Mouse (Mus musculus) CH12.LX (cell line): ENCODE results near the gene Nup210. TPM values are rescaled to one million over a fixed set of nuclear protein-coding genes. Genes with fewer than 3 reads are reported as not detected.

ENCODE experiments used
- DNase-seq: peaks from one replicate; pipeline ENCODE4 v3.0.0-alpha.2; 2013; ENCODE audit errors: extremely low read depth
- H3K27ac ChIP-seq: 2 replicates; pipeline ENCODE4 v1.5.1; 2012; ENCODE audit warnings: low read depth, mild to moderate bottlenecking, control low read depth, moderate library complexity; ENCODE audit not compliant: insufficient read depth
- H3K27me3 ChIP-seq: replicated peaks from 2 replicates; pipeline ENCODE3; 2012; ENCODE audit warnings: inconsistent platforms
- H3K36me3 ChIP-seq, 2 experiments: replicated peaks in 1 of 2; 2 replicates each; pipeline versions ENCODE3 to v1.6.1; 2012; ENCODE audit warnings: inconsistent platforms in 1 of 2, low read length in 1 of 2, mild to moderate bottlenecking in 1 of 2, mixed read lengths in 1 of 2, moderate library complexity in 1 of 2; ENCODE audit not compliant: control insufficient read depth in 1 of 2, insufficient read depth in 1 of 2
- H3K4me1 ChIP-seq, 2 experiments: 2 replicates each; pipeline ENCODE4 v1.6.1; 2012; ENCODE audit warnings: inconsistent platforms in 1 of 2, moderate library complexity in 1 of 2; ENCODE audit not compliant: insufficient read depth in 2 of 2, control insufficient read depth in 1 of 2
- H3K4me2 ChIP-seq: 2 replicates; pipeline ENCODE4 v1.6.1; 2012; ENCODE audit warnings: low read depth, mild to moderate bottlenecking, control low read depth; ENCODE audit not compliant: poor library complexity, insufficient read depth, severe bottlenecking
- H3K4me3 ChIP-seq, 3 experiments: fragments of 150-350 bp in 1 of 3; sonication (generic) in 1 of 3; replicated peaks in 1 of 3; 2 replicates each; pipeline versions ENCODE3 to v1.5.1; 2011 to 2012; ENCODE audit warnings: low read depth in 2 of 3, low read length in 2 of 3, mild to moderate bottlenecking in 2 of 3, moderate library complexity in 2 of 3, control low read depth in 1 of 3, improper control_type of control experiment in 1 of 3, inconsistent platforms in 1 of 3, mixed read lengths in 1 of 3; ENCODE audit not compliant: poor library complexity in 1 of 3
- H3K79me2 ChIP-seq: replicated peaks from 2 replicates; pipeline ENCODE4 v1.6.1; 2012; ENCODE audit warnings: mild to moderate bottlenecking, moderate library complexity; ENCODE audit not compliant: control insufficient read depth, poor library complexity, insufficient read depth, severe bottlenecking; ENCODE audit errors: extremely low read depth
- H3K9ac ChIP-seq: 2 replicates; pipeline ENCODE4 v1.6.1; 2012; ENCODE audit warnings: low read depth, mild to moderate bottlenecking, control low read depth, moderate library complexity; ENCODE audit not compliant: insufficient read depth
- H3K9me3 ChIP-seq: replicated peaks from 2 replicates; pipeline ENCODE3; 2012; ENCODE audit warnings: low read length, inconsistent platforms, mixed read lengths
- BHLHE40 ChIP-seq: IDR thresholded peaks from 2 replicates; pipeline ENCODE4 v1.6.1; 2011; ENCODE audit warnings: mild to moderate bottlenecking, low read depth, low read length, improper control_type of control experiment
- CHD1 ChIP-seq: IDR thresholded peaks from 2 replicates; pipeline ENCODE4 v1.6.1; 2012; ENCODE audit warnings: low read depth, low read length, improper control_type of control experiment, inconsistent platforms
- CHD2 ChIP-seq: IDR thresholded peaks from 2 replicates; pipeline ENCODE4 v1.6.1; 2011; ENCODE audit warnings: low read length, improper control_type of control experiment
- CTCF ChIP-seq, 2 experiments: IDR thresholded peaks in 1 of 2; conservative IDR thresholded peaks in 1 of 2; 2 replicates each; pipeline ENCODE4 v1.5.1; 2011 to 2012; ENCODE audit warnings: low read depth in 2 of 2, low read length in 2 of 2, improper control_type of control experiment in 1 of 2, inconsistent platforms in 1 of 2, mild to moderate bottlenecking in 1 of 2, moderate library complexity in 1 of 2
- JUN ChIP-seq: IDR thresholded peaks from 2 replicates; pipeline ENCODE4 v1.6.1; 2011; ENCODE audit warnings: low read depth, mild to moderate bottlenecking, low read length, improper control_type of control experiment, moderate library complexity; ENCODE audit not compliant: insufficient read depth
- JUND ChIP-seq: conservative IDR thresholded peaks from 2 replicates; pipeline ENCODE4 v1.6.1; 2011; ENCODE audit warnings: low read depth, low read length, improper control_type of control experiment
- MAFK ChIP-seq: IDR thresholded peaks from 2 replicates; pipeline ENCODE4 v1.6.1; 2011; ENCODE audit warnings: low read length, improper control_type of control experiment; ENCODE audit not compliant: insufficient replicate concordance
- MAX ChIP-seq: IDR thresholded peaks from 2 replicates; pipeline ENCODE4 v1.6.1; 2011; ENCODE audit warnings: low read length, improper control_type of control experiment
- MAZ ChIP-seq: IDR thresholded peaks from 2 replicates; pipeline ENCODE4 v1.6.1; 2012; ENCODE audit warnings: low read depth, mild to moderate bottlenecking, inconsistent platforms, low read length, improper control_type of control experiment, moderate library complexity
- NRF1 ChIP-seq: IDR thresholded peaks from 2 replicates; pipeline ENCODE4 v1.6.1; 2014; ENCODE audit warnings: low read depth, mild to moderate bottlenecking, inconsistent platforms, low read length, improper control_type of control experiment, moderate library complexity
- PAX5 ChIP-seq: IDR thresholded peaks from 2 replicates; pipeline ENCODE4 v1.6.1; 2012; ENCODE audit warnings: low read length, inconsistent platforms, mixed read lengths
- POLR2A ChIP-seq: IDR thresholded peaks from 2 replicates; pipeline ENCODE4 v1.6.1; 2011; ENCODE audit warnings: low read depth, mild to moderate bottlenecking, improper control_type of control experiment, low read length
- RAD21 ChIP-seq: IDR thresholded peaks from 2 replicates; pipeline ENCODE4 v1.6.1; 2011; ENCODE audit warnings: low read depth, mild to moderate bottlenecking, low read length, improper control_type of control experiment, moderate library complexity
- SIN3A ChIP-seq: IDR thresholded peaks from 2 replicates; pipeline ENCODE4 v1.6.1; 2012; ENCODE audit warnings: low read length, improper control_type of control experiment, inconsistent platforms
- TBP ChIP-seq: conservative IDR thresholded peaks from 2 replicates; pipeline ENCODE4 v1.6.1; 2011; ENCODE audit warnings: low read depth, low read length, improper control_type of control experiment
- TCF12 ChIP-seq: IDR thresholded peaks from 2 replicates; pipeline ENCODE4 v1.6.1; 2014; ENCODE audit warnings: low read depth, mild to moderate bottlenecking, inconsistent platforms, low read length, improper control_type of control experiment
- UBTF ChIP-seq: IDR thresholded peaks from 2 replicates; pipeline ENCODE4 v1.6.1; 2012; ENCODE audit warnings: low read depth, mild to moderate bottlenecking, inconsistent platforms, low read length, improper control_type of control experiment, moderate library complexity
- USF1 ChIP-seq: IDR thresholded peaks from 2 replicates; pipeline ENCODE4 v1.6.1; 2014; ENCODE audit warnings: low read depth, mild to moderate bottlenecking, inconsistent platforms, low read length, improper control_type of control experiment
- USF2 ChIP-seq: conservative IDR thresholded peaks from 2 replicates; pipeline ENCODE4 v1.6.1; 2011; ENCODE audit warnings: low read depth, low read length, improper control_type of control experiment
- ZKSCAN1 ChIP-seq: IDR thresholded peaks from 2 replicates; pipeline ENCODE4 v1.6.1; 2012; ENCODE audit warnings: low read depth, inconsistent platforms, low read length, improper control_type of control experiment, borderline replicate concordance
- dilution Hi-C: fragments of 300-500 bp; cut with MboI; formaldehyde crosslinking; loops from 2 replicates; pipeline ENCODE4 v1.14.3; 2020; ENCODE audit warnings: low sequenced_read_pairs; ENCODE audit not compliant: extremely low pct_unique_long_range_greater_than_20kb, extremely low pct_ligation_motif_present
- in situ Hi-C: fragments of 300-500 bp; cut with MboI; formaldehyde crosslinking; loops from 3 replicates; pipeline ENCODE4 v1.14.3; 2019; ENCODE audit warnings: low sequenced_read_pairs, low pct_ligation_motif_present, low pct_unique_long_range_greater_than_20kb, mixed read lengths
- polyA plus RNA-seq: library from polyadenylated mRNA; unstranded; fragments of >175 nt; gene quantifications from 2 replicates; pipeline ENCODE4 v1.2.1, GENCODE M21; 2012; ENCODE audit warnings: low read depth; ENCODE audit not compliant: insufficient read length
- total RNA-seq, 2 experiments: library from RNA; depleted of rRNA; stranded (reverse); fragments of 300-350 nt in 1 of 2; fragments of >200 nt in 1 of 2; gene quantifications; 2 replicates each; pipeline ENCODE4 v1.2.3; 2012 to 2014

Nup210 gene
- total and polyA plus RNA-seq, 3 experiments: 41.9 to 103 (median 73.1) TPM

DNA sequence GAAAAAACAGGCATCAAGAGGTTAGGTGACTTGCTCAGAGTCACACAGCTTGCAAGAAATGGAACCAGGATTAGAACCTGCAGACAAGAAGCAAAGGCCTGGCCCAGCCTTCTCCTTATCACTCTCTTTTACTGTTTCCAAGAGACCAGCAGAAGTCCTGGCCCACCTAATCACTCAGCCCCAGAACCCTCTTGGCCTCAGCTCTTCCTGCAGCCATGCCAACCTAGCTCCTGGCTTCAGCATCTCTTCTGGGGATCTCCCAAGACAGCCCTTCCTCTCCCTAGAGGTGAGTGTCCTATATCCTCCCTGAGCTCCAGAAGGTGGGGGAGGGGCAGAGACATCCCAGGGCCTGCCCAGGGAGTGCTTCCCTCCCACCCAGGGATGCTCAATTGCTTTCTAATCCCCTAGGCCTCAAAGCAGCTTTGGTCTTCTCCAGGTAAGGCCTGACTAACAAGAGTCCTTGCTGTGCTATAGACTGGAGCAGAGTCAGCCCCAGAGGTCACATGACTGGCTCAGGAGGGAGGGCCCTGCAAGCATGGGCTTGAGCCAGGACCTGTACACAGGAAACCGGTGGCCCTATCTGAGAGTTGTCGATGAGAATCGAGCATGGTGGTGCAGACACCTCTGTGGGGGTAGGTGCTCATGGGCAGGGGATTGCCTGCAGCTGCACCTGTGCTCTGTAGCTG, 113.2 kb downstream of the Nup210 start (continued):
- TF ChIP-seq JUND (no peak), UBTF (no peak), SIN3A (no peak), USF2 (peak; percentile 67), PAX5 (no peak), MAZ (no peak), MAFK (no peak), CTCF (conservative IDR thresholded peaks at IDR 0.05 in 1 of 2, IDR thresholded peaks at IDR 0.05 in 1 of 2; ENCODE audit: low read depth in 2 of 2, low read length in 2 of 2) (no peak)
- TF ChIP-seq, all 38 proteins: peak for 7

DNA sequence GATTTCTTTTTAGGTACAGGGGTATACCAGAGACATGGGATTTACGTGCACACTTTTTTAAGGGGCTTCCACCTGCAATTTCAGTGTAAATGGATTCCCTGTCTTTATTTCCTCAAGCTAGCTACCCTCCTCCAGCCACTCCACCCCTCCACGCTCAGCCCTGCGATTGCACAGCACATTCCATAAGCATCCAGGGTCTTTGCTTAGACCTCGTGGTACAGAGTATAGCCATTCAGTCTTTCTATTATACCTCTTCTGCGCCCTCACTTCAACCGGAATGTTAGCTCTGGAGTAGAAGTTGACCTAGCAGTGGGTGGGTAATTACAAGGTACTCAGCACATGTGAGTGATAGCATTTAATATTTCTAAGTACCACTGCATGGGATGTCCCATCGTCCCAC, 115.1 kb downstream of the Nup210 start:
- TF ChIP-seq MAFK (no peak), ZKSCAN1 (no peak), MAZ (no peak), MAX (no peak), USF1 (no peak), CHD2 (no peak), TBP (no peak), BHLHE40 (no peak), RAD21 (no peak), CHD1 (no peak), POLR2A (no peak), JUN (no peak), TCF12 (no peak), NRF1 (no peak), JUND (no peak)
- Histone ChIP-seq H3K36me3 (no peaks in the 10 kb centered on the region), H3K27me3 (no peaks in the 10 kb centered on the region), H3K4me1 (peaks cover 9 to 16% of the 10 kb centered on the region in 2 experiments), H3K9ac (no peak overlapping the region), H3K9me3 (no peaks in the 10 kb centered on the region), H3K27ac (no peak overlapping the region), H3K79me2 (no peaks in the 10 kb centered on the region), H3K4me3 (no peak overlapping the region), H3K4me2 (no peak overlapping the region)
- DNase-seq: no peak
- in situ Hi-C loops: no loop called here
- dilution Hi-C loops: no loop called here
